Mouse (Mus musculus): Measurements from ENCODE around the gene Arf6. TPM values are rescaled to one million over a fixed set of nuclear protein-coding genes. Genes with fewer than 3 reads are reported as not detected.

Gene Arf6
- total and polyA plus RNA-seq, 2 experiments from 2014 or later, result 52.9 to 110 TPM

DNA sequence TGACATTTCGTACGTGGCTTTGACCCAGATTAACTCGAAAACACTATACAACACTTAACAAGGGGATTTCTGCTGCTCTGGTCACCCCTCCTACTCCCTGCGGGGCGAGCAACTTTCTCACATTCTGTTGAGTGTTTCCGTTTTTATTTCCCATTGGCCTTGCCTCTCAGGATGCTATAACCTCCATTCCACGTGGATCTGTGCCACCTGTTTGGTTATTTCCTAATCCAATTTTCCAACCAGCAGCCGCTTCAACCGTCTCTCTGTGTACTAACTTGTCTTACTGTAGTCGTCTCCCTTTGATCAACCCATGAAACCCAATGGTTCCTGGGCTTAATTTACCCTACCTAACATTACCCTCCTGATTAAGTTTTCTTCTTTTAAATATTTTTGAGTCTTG is 21.1 kb downstream of the Arf6 start:
- WGBS, result 74% methylated on average over 10 of the region's 10 CpGs
- Histone ChIP-seq H3K4me1 (ENCODE audit: insufficient read depth) (no peaks in the 10 kb centered on the region), H3K9me3 (ENCODE audit: low read length) (no peaks in the 10 kb centered on the region)

DNA sequence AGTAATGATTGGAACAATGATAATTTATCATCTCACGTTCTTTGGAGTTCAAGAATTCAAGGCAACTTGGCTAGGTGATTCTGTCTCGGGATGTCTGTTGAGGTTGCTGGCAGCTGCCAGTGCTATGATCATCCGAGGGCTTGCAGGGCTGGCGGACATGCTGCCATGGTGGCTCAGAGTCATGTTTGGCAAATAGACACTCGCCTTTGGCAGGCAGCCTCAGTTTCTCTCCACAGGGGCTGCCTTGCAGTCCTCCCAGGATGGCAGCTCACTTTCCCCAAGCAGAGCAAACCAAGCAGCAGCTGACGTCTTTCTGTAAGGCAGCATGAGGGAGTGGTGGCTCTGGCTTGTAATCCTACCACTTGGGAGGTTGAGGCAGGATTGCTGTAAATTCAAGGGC is 22.5 kb downstream of the Arf6 start:
- DNase-seq (no peak), ATAC-seq (no peak)
- no peak overlapping the region for H3K27ac ChIP-seq (ENCODE audit: low read depth, low read length)
- H3K27me3 ChIP-seq (ENCODE audit: insufficient read depth, low read length), result no peaks in the 10 kb centered on the region
- no peaks in the 10 kb centered on the region for H3K36me3 ChIP-seq (ENCODE audit: insufficient read depth)
- no peak overlapping the region for H3K4me3 ChIP-seq (ENCODE audit: low read depth, low read length)
- no peak overlapping the region for H3K4me2 ChIP-seq (ENCODE audit: low read depth)
- no peak for TF ChIP-seq CTCF (IDR thresholded peaks at IDR 0.05; ENCODE audit: low read depth)
- no peaks in the 10 kb centered on the region for H3K9me3 ChIP-seq (ENCODE audit: low read length)
- no peak overlapping the region for H3K9ac ChIP-seq
- H3K4me1 ChIP-seq (ENCODE audit: insufficient read depth), result no peaks in the 10 kb centered on the region
- 61% methylated on average over 6 of the region's 6 CpGs for WGBS

More for the DNA sequence above, 21.1 kb downstream of the Arf6 start:
- H3K27me3 ChIP-seq (ENCODE audit: insufficient read depth, low read length), result no peaks in the 10 kb centered on the region
- H3K9ac ChIP-seq, result no peak overlapping the region
- no peaks in the 10 kb centered on the region for H3K36me3 ChIP-seq (ENCODE audit: insufficient read depth)
- ATAC-seq (no peak), DNase-seq (no peak)
- H3K27ac ChIP-seq (ENCODE audit: low read depth, low read length), result no peak overlapping the region
- no peak overlapping the region for H3K4me2 ChIP-seq (ENCODE audit: low read depth)
- no peak overlapping the region for H3K4me3 ChIP-seq (ENCODE audit: low read depth, low read length)
- no peak for TF ChIP-seq CTCF (IDR thresholded peaks at IDR 0.05; ENCODE audit: low read depth)

DNA sequence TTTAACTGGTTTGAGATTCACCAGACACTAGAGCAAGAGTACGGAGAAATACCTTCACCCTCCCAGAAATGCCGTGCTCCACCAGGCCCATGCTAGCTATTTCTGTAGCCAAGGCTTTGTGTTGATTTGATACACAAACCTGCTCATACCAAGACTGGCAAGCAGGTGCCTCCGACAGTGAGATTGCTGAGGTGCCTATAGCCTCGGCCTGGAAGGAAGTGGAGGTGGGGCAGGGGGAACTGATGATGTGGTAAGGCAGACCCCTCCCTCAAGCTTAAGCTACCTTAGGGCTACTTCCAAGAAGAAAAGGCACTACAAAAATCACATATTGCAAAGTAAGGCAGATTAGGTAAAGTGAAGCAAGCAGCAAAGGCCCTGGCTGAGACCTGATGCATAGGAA is 28.4 kb downstream of the Arf6 start:
- Histone ChIP-seq H3K9me3 (ENCODE audit: low read length) (no peaks in the 10 kb centered on the region), H3K27me3 (ENCODE audit: insufficient read depth, low read length) (no peaks in the 10 kb centered on the region), H3K4me1 (ENCODE audit: insufficient read depth) (no peaks in the 10 kb centered on the region), H3K4me2 (ENCODE audit: low read depth) (no peak overlapping the region), H3K36me3 (ENCODE audit: insufficient read depth) (no peaks in the 10 kb centered on the region), H3K4me3 (ENCODE audit: low read depth, low read length) (no peak overlapping the region), H3K27ac (ENCODE audit: low read depth, low read length) (no peak overlapping the region), H3K9ac (no peak overlapping the region)
- no peak for DNase-seq
- 86% methylated on average over 4 of the region's 4 CpGs for WGBS
- ATAC-seq, result no peak
- TF ChIP-seq CTCF (IDR thresholded peaks at IDR 0.05; ENCODE audit: low read depth), result no peak

DNA sequence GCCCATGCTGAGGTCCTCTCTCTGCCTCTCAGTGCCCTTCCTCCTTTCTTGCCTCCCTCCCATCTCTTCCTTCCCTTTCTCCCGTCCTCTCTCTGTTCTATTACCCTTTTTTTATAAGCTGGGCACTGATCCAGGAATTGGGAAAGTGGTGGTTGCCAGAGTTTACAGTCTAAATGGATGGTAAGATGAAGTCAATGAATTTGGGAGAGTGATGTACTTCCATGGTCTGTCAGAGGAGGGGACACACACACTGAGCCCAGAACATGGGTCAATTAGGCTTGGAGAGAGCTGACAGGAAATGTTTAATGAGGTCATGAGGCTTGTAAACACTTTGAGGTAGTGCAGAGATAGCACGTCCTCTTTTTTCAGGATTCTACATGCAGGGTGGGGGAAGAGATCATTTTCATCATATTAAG is 28.9 kb downstream of the Arf6 start:
- no peak overlapping the region for H3K4me3 ChIP-seq (ENCODE audit: low read depth, low read length)
- no peaks in the 10 kb centered on the region for H3K4me1 ChIP-seq (ENCODE audit: insufficient read depth)
- no peaks in the 10 kb centered on the region for H3K27me3 ChIP-seq (ENCODE audit: insufficient read depth, low read length)
- WGBS, result 17% methylated on average over 2 of the region's 2 CpGs
- no peak for TF ChIP-seq CTCF (IDR thresholded peaks at IDR 0.05; ENCODE audit: low read depth)
- ATAC-seq (no peak), DNase-seq (no peak)
- H3K4me2 ChIP-seq (ENCODE audit: low read depth), result no peak overlapping the region
- H3K9ac ChIP-seq, result no peak overlapping the region
- no peaks in the 10 kb centered on the region for H3K9me3 ChIP-seq (ENCODE audit: low read length)
- no peaks in the 10 kb centered on the region for H3K36me3 ChIP-seq (ENCODE audit: insufficient read depth)
- H3K27ac ChIP-seq (ENCODE audit: low read depth, low read length), result no peak overlapping the region

DNA sequence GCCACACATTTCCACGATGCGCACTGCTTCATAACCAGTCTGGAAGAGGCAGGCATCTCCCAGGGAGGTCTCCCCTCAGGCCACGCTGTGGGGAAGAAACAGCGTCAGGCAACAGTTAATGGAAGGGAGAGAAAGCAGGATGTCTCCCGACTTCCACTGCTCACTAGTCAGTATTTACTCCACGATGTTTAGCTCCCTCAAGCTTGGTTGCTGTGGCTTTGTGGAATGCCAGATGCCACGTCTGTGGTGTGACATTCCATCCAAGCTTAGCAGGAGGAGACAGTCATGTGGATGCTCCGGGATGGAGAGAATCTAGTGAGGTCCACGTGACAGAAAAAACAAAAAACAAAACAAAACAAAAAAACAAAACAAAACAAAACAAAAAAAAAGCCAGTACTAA is 30.1 kb downstream of the Arf6 start:
- H3K27ac ChIP-seq (ENCODE audit: low read depth, low read length), result no peak overlapping the region

DNA sequence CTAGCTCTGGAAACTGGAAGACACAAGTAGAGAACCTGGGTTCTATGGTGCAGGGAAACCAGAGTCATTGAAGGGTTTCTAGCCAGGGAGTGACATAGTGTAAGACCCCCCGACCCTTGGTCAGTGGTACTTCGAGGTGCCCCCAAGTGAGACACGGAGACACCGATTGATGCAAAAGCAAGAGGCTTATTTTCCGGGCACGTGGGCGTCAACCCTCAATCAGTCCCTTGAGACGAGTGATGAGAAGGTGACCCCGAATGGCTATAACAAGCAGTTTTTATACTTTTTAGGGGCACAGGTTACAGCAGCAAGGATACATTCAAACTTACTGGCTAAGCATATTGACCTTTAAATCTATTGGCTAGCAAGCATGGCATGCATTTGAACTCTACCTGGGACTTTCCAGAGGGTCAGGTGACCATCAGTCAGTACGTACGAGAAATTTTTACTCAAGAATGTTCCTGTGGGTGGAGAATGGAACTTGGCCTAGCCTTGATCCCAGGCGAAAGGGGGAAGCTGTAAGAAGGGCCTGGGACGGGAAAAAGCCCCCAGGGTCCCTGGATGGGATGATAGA is 30.7 kb downstream of the Arf6 start:
- 91% methylated on average over 13 of the region's 13 CpGs for WGBS
- H3K9me3 ChIP-seq (ENCODE audit: low read length), result no peaks in the 10 kb centered on the region
- no peaks in the 10 kb centered on the region for H3K4me1 ChIP-seq (ENCODE audit: insufficient read depth)
- H3K27me3 ChIP-seq (ENCODE audit: insufficient read depth, low read length), result no peaks in the 10 kb centered on the region
- no peak overlapping the region for H3K4me2 ChIP-seq (ENCODE audit: low read depth)
- no peak overlapping the region for H3K9ac ChIP-seq
- no peak for ATAC-seq
- H3K4me3 ChIP-seq (ENCODE audit: low read depth, low read length), result no peak overlapping the region
- H3K36me3 ChIP-seq (ENCODE audit: insufficient read depth), result no peaks in the 10 kb centered on the region
- H3K27ac ChIP-seq (ENCODE audit: low read depth, low read length), result no peak overlapping the region
- no peak for DNase-seq
- no peak for TF ChIP-seq CTCF (IDR thresholded peaks at IDR 0.05; ENCODE audit: low read depth)

More for the DNA sequence above, 30.1 kb downstream of the Arf6 start:
- Histone ChIP-seq H3K4me1 (ENCODE audit: insufficient read depth) (no peaks in the 10 kb centered on the region), H3K9me3 (ENCODE audit: low read length) (no peaks in the 10 kb centered on the region), H3K9ac (no peak overlapping the region), H3K36me3 (ENCODE audit: insufficient read depth) (no peaks in the 10 kb centered on the region), H3K4me2 (ENCODE audit: low read depth) (no peak overlapping the region), H3K4me3 (ENCODE audit: low read depth, low read length) (no peak overlapping the region), H3K27me3 (ENCODE audit: insufficient read depth, low read length) (no peaks in the 10 kb centered on the region)
- no peak for TF ChIP-seq CTCF (IDR thresholded peaks at IDR 0.05; ENCODE audit: low read depth)
- DNase-seq (no peak), ATAC-seq (no peak)
- WGBS, result 58% methylated on average over 9 of the region's 9 CpGs

GRCm38 (mm10) chr12:69410767-69411166 is 38.8 kb downstream of the Arf6 start:
- no peaks in the 10 kb centered on the region for H3K9me3 ChIP-seq (ENCODE audit: low read length)
- 66% methylated on average over 5 of the region's 5 CpGs for WGBS
- DNase-seq, result no peak
- H3K9ac ChIP-seq, result no peak overlapping the region
- H3K27me3 ChIP-seq (ENCODE audit: insufficient read depth, low read length), result no peaks in the 10 kb centered on the region
- no peak overlapping the region for H3K4me3 ChIP-seq (ENCODE audit: low read depth, low read length)
- no peak overlapping the region for H3K27ac ChIP-seq (ENCODE audit: low read depth, low read length)
- no peak for ATAC-seq
- H3K4me2 ChIP-seq (ENCODE audit: low read depth), result no peak overlapping the region
- TF ChIP-seq CTCF (IDR thresholded peaks at IDR 0.05; ENCODE audit: low read depth), result no peak
- no peaks in the 10 kb centered on the region for H3K36me3 ChIP-seq (ENCODE audit: insufficient read depth)
- H3K4me1 ChIP-seq (ENCODE audit: insufficient read depth), result no peaks in the 10 kb centered on the region
